Mouse (Mus musculus) heart, postnatal 25 days (tissue): ENCODE data around the gene Cntnap5a. TPM values are rescaled to one million over a fixed set of nuclear protein-coding genes. Genes with fewer than 3 reads are reported as not detected.

Source experiments
- DNase-seq: peaks from one replicate; pipeline ENCODE4 v3.0.0; 2022; ENCODE audit warnings: low spot score
- intact Hi-C: fragments of 180-260 bp; cut with DNase I; formaldehyde crosslinking; loops from one replicate; pipeline ENCODE4 v1.15.1; 2025
- total RNA-seq, 2 experiments: library from RNA; stranded (reverse); gene quantifications; 2 replicates each; pipeline ENCODE4 v1.2.3; 2021

Gene Cntnap5a
- total RNA-seq, 2 experiments from 2014 or later: not detected

- intact Hi-C loops: no loop called here
- no peak for DNase-seq
Measured at GRCm38 (mm10) chr1:116313269-116313668, 628.7 kb downstream of the Cntnap5a start.

GRCm38 (mm10) chr1:116324505-116324904 lies 639.9 kb downstream of the Cntnap5a start:
- DNase-seq: no peak
- intact Hi-C loops: no loop called here

- intact Hi-C loops: no loop called here
- DNase-seq: no peak
Measured at GRCm38 (mm10) chr1:116353669-116354068, 669.1 kb downstream of the Cntnap5a start.

- DNase-seq: no peak
- intact Hi-C loops: no loop called here
Measured at GRCm38 (mm10) chr1:116365606-116366005, 681.0 kb downstream of the Cntnap5a start.

GRCm38 (mm10) chr1:116366171-116366570 lies 681.6 kb downstream of the Cntnap5a start:
- intact Hi-C loops: no loop called here
- DNase-seq: no peak

GRCm38 (mm10) chr1:116366806-116367205 lies 682.2 kb downstream of the Cntnap5a start:
- intact Hi-C loops: no loop called here
- no peak for DNase-seq

- no peak for DNase-seq
- intact Hi-C loops: no loop called here
Measured at GRCm38 (mm10) chr1:116367572-116367971, 683.0 kb downstream of the Cntnap5a start.

- DNase-seq: no peak
- intact Hi-C loops: no loop called here
Measured at GRCm38 (mm10) chr1:116370817-116371216, 686.3 kb downstream of the Cntnap5a start.

- intact Hi-C loops: no loop called here
- DNase-seq: no peak
Measured at GRCm38 (mm10) chr1:116373551-116373950, 689.0 kb downstream of the Cntnap5a start.

GRCm38 (mm10) chr1:116392390-116392789 lies 707.8 kb downstream of the Cntnap5a start:
- intact Hi-C loops: no loop called here
- DNase-seq: no peak

GRCm38 (mm10) chr1:116401996-116402656 lies 717.6 kb downstream of the Cntnap5a start:
- DNase-seq: no peak
- intact Hi-C loops: no loop called here

GRCm38 (mm10) chr1:116409836-116410235 lies 725.3 kb downstream of the Cntnap5a start:
- intact Hi-C loops: no loop called here
- DNase-seq: no peak

- intact Hi-C loops: no loop called here
- no peak for DNase-seq
Measured at GRCm38 (mm10) chr1:116428396-116428795, 743.8 kb downstream of the Cntnap5a start.

- DNase-seq: no peak
- intact Hi-C loops: no loop called here
Measured at GRCm38 (mm10) chr1:116455115-116455717, 770.7 kb downstream of the Cntnap5a start.

GRCm38 (mm10) chr1:116477703-116478102 lies 793.1 kb downstream of the Cntnap5a start:
- no peak for DNase-seq
- intact Hi-C loops: no loop called here

GRCm38 (mm10) chr1:116488780-116489569 lies 804.4 kb downstream of the Cntnap5a start:
- intact Hi-C loops: no loop called here
- DNase-seq: no peak

GRCm38 (mm10) chr1:116577969-116578666 lies 893.6 kb downstream of the Cntnap5a start:
- DNase-seq: no peak
- intact Hi-C loops: no loop called here

GRCm38 (mm10) chr1:116616272-116616671 lies 931.7 kb downstream of the Cntnap5a start:
- DNase-seq: no peak

More at GRCm38 (mm10) chr1:116616272-116616671, 931.7 kb downstream of the Cntnap5a start:
- intact Hi-C loops: no loop called here
